Mouse (Mus musculus) limb, embryonic 12.5 days (tissue): ENCODE measurements at regions not wholly inside any gene's neighbourhood (a gene's known extent, or its start where the extent isn't known, plus 50 kb on each side); places are given as distances from the start of the nearest gene placed in this dataset.

ENCODE experiments used
- ATAC-seq: fragments of 200-750 bp; cut with Nextera tagmentation; 2 replicates; pipeline ENCODE4 v1.8.0; 2017; ENCODE audit warnings: low read depth, moderate TSS enrichment; ENCODE audit not compliant: insufficient number of reproducible peaks, insufficient read depth, low FRiP score, low TSS enrichment
- H3K27ac ChIP-seq: fragments of 300-500 bp; sonication (generic); 2 replicates; pipeline ENCODE4 v1.5.1; 2016; ENCODE audit warnings: mild to moderate bottlenecking, moderate library complexity
- H3K27me3 ChIP-seq: fragments of 300-500 bp; sonication (generic); 2 replicates; pipeline ENCODE4 v1.6.1; 2016; ENCODE audit warnings: mild to moderate bottlenecking, moderate library complexity
- H3K36me3 ChIP-seq: fragments of 300-500 bp; sonication (generic); 2 replicates; pipeline ENCODE4 v1.6.1; 2016; ENCODE audit warnings: mild to moderate bottlenecking, moderate library complexity
- H3K4me1 ChIP-seq: fragments of 300-500 bp; sonication (generic); replicated peaks from 2 replicates; pipeline ENCODE4 v1.6.1; 2016
- H3K4me2 ChIP-seq: fragments of 300-500 bp; sonication (generic); 2 replicates; pipeline ENCODE4 v1.6.1; 2016; ENCODE audit warnings: mild to moderate bottlenecking, moderate library complexity
- H3K4me3 ChIP-seq: fragments of 300-500 bp; sonication (generic); replicated peaks from 2 replicates; pipeline ENCODE4 v1.5.1; 2016; ENCODE audit warnings: mild to moderate bottlenecking
- H3K9ac ChIP-seq: fragments of 300-500 bp; sonication (generic); replicated peaks from 2 replicates; pipeline ENCODE4 v1.6.1; 2016; ENCODE audit warnings: mild to moderate bottlenecking, moderate library complexity
- H3K9me3 ChIP-seq: fragments of 300-500 bp; sonication (generic); 2 replicates; pipeline ENCODE4 v1.6.1; 2016; ENCODE audit warnings: mild to moderate bottlenecking, moderate library complexity
- whole genome bisulfite sequencing: fragments of 180-500 bp; shearing (Covaris S2); methylation state at CpG from one replicate; pipeline ENCODE4 v1.1.7; 2016; 5-methylcytosine and 5-hydroxymethylcytosine counted together

GRCm38 (mm10) chr3:143939068-143939709, 265.8 kb downstream of the Lmo4 start:
- no peaks in the 10 kb centered on the region for H3K36me3 ChIP-seq
- H3K4me1 ChIP-seq: no peaks in the 10 kb centered on the region
- H3K27ac ChIP-seq: no peak overlapping the region
- no peak overlapping the region for H3K4me2 ChIP-seq
- no peak overlapping the region for H3K4me3 ChIP-seq
- 90% methylated on average over 3 of the region's 3 CpGs for WGBS
- no peak; the same call in 1 of the 2 replicates for ATAC-seq
- H3K27me3 ChIP-seq: no peaks in the 10 kb centered on the region
- no peak overlapping the region for H3K9ac ChIP-seq
- H3K9me3 ChIP-seq: 0 out of 2 replicates have a peak, but pooled peaks cover 5% of the 10 kb centered on the region

- no peak overlapping the region for H3K4me2 ChIP-seq
- WGBS: 55% methylated on average over 6 of the region's 6 CpGs
- H3K36me3 ChIP-seq: no peaks in the 10 kb centered on the region
Measured at GRCm38 (mm10) chr3:143925322-143925721, 279.7 kb downstream of the Lmo4 start.

GRCm38 (mm10) chr3:143919744-143920143, 285.3 kb downstream of the Lmo4 start:
- no peaks in the 10 kb centered on the region for H3K27me3 ChIP-seq
- H3K27ac ChIP-seq: no peak overlapping the region
- peaks cover 7% of the 10 kb centered on the region; the same call in 1 of the 2 replicates for H3K4me1 ChIP-seq
- H3K36me3 ChIP-seq: no peaks in the 10 kb centered on the region
- 89% methylated on average over 1 of the region's 1 CpGs for WGBS
- H3K4me2 ChIP-seq: no peak overlapping the region
- ATAC-seq: no peak
- H3K9ac ChIP-seq: no peak overlapping the region
- H3K4me3 ChIP-seq: no peak overlapping the region
- H3K9me3 ChIP-seq: no peaks in the 10 kb centered on the region

More at GRCm38 (mm10) chr3:143925322-143925721, 279.7 kb downstream of the Lmo4 start:
- H3K9ac ChIP-seq: no peak overlapping the region
- no peak overlapping the region for H3K4me3 ChIP-seq
- no peaks in the 10 kb centered on the region for H3K9me3 ChIP-seq
- H3K27me3 ChIP-seq: no peaks in the 10 kb centered on the region
- H3K27ac ChIP-seq: no peak overlapping the region
- no peak for ATAC-seq
- no peaks in the 10 kb centered on the region for H3K4me1 ChIP-seq

- peak; percentile 68; the same call in 1 of the 2 replicates for ATAC-seq
- H3K4me2 ChIP-seq: no peak overlapping the region; the same call in 1 of the 2 replicates
- H3K4me3 ChIP-seq: no peak overlapping the region
- H3K9ac ChIP-seq: no peak overlapping the region
- WGBS: 11% methylated on average over 6 of the region's 6 CpGs
- H3K9me3 ChIP-seq: no peaks in the 10 kb centered on the region
- no peaks in the 10 kb centered on the region for H3K27me3 ChIP-seq
- H3K36me3 ChIP-seq: no peaks in the 10 kb centered on the region
- peak overlapping the region; percentile 18; the same call in 1 of the 2 replicates for H3K27ac ChIP-seq
- peaks cover 36% of the 10 kb centered on the region for H3K4me1 ChIP-seq
Measured at GRCm38 (mm10) chr3:143914341-143915217, 290.4 kb downstream of the Lmo4 start.

GRCm38 (mm10) chr3:143913044-143913574, 291.9 kb downstream of the Lmo4 start:
- 0 out of 2 replicates have a peak overlapping the region, but pooled peaks have one; percentile 29 for H3K27ac ChIP-seq
- H3K27me3 ChIP-seq: no peaks in the 10 kb centered on the region
- peak overlapping the region; percentile 10; the same call in 1 of the 2 replicates for H3K4me2 ChIP-seq
- no peak overlapping the region for H3K9ac ChIP-seq
- H3K9me3 ChIP-seq: no peaks in the 10 kb centered on the region
- H3K4me3 ChIP-seq: no peak overlapping the region
- peaks cover 42% of the 10 kb centered on the region for H3K4me1 ChIP-seq
- ATAC-seq: no peak
- H3K36me3 ChIP-seq: no peaks in the 10 kb centered on the region
- 15% methylated on average over 3 of the region's 3 CpGs for WGBS

- no peak overlapping the region for H3K4me3 ChIP-seq
- no peak for ATAC-seq
- H3K27me3 ChIP-seq: no peaks in the 10 kb centered on the region
- H3K4me2 ChIP-seq: no peak overlapping the region
- H3K36me3 ChIP-seq: no peaks in the 10 kb centered on the region
- no peak overlapping the region for H3K9ac ChIP-seq
- peaks cover 45% of the 10 kb centered on the region for H3K4me1 ChIP-seq
- WGBS: 58% methylated on average over 6 of the region's 6 CpGs
- H3K27ac ChIP-seq: no peak overlapping the region
- H3K9me3 ChIP-seq: no peaks in the 10 kb centered on the region
Measured at GRCm38 (mm10) chr3:143912433-143912832, 292.6 kb downstream of the Lmo4 start.

- Histone ChIP-seq H3K4me3 (no peak overlapping the region), H3K4me2 (no peak overlapping the region), H3K27ac (no peak overlapping the region), H3K4me1 (peaks cover 34% of the 10 kb centered on the region), H3K36me3 (no peaks in the 10 kb centered on the region), H3K9ac (no peak overlapping the region), H3K27me3 (no peaks in the 10 kb centered on the region), H3K9me3 (no peaks in the 10 kb centered on the region)
- 38% methylated on average over 6 of the region's 6 CpGs for whole genome bisulfite sequencing
- no peak for ATAC-seq
Measured at GRCm38 (mm10) chr3:143909341-143909740, 295.7 kb downstream of the Lmo4 start.

- no peak overlapping the region for H3K4me2 ChIP-seq
- H3K4me1 ChIP-seq: peaks cover 6% of the 10 kb centered on the region; the same call in 1 of the 2 replicates
- 79% methylated on average over 2 of the region's 2 CpGs for WGBS
- H3K36me3 ChIP-seq: no peaks in the 10 kb centered on the region
- H3K9ac ChIP-seq: no peak overlapping the region
- no peaks in the 10 kb centered on the region for H3K9me3 ChIP-seq
- no peak for ATAC-seq
- H3K27me3 ChIP-seq: no peaks in the 10 kb centered on the region
- no peak overlapping the region for H3K27ac ChIP-seq
- H3K4me3 ChIP-seq: no peak overlapping the region
Measured at GRCm38 (mm10) chr3:143903421-143903820, 301.6 kb downstream of the Lmo4 start.

GRCm38 (mm10) chr3:143880813-143881212, 324.2 kb downstream of the Lmo4 start:
- Histone ChIP-seq H3K9ac (no peak overlapping the region), H3K4me3 (no peak overlapping the region), H3K27me3 (no peaks in the 10 kb centered on the region), H3K27ac (no peak overlapping the region), H3K4me2 (no peak overlapping the region), H3K9me3 (no peaks in the 10 kb centered on the region), H3K36me3 (no peaks in the 10 kb centered on the region), H3K4me1 (no peaks in the 10 kb centered on the region)
- ATAC-seq: no peak
- WGBS: 84% methylated on average over 2 of the region's 2 CpGs

GRCm38 (mm10) chr3:143873876-143874275, 331.1 kb downstream of the Lmo4 start:
- Histone ChIP-seq H3K9me3 (no peaks in the 10 kb centered on the region), H3K27me3 (no peaks in the 10 kb centered on the region), H3K4me3 (no peak overlapping the region), H3K4me2 (no peak overlapping the region), H3K27ac (no peak overlapping the region), H3K4me1 (no peaks in the 10 kb centered on the region), H3K36me3 (no peaks in the 10 kb centered on the region), H3K9ac (no peak overlapping the region)
- WGBS: 84% methylated on average over 3 of the region's 3 CpGs
- no peak for ATAC-seq

GRCm38 (mm10) chr3:143866521-143866920, 338.5 kb downstream of the Lmo4 start:
- Histone ChIP-seq H3K27me3 (no peaks in the 10 kb centered on the region), H3K36me3 (no peaks in the 10 kb centered on the region), H3K27ac (no peak overlapping the region), H3K4me2 (no peak overlapping the region), H3K4me1 (peaks cover 15% of the 10 kb centered on the region), H3K9ac (no peak overlapping the region), H3K4me3 (no peak overlapping the region), H3K9me3 (no peaks in the 10 kb centered on the region)
- no peak; the same call in 1 of the 2 replicates for ATAC-seq
- 65% methylated on average over 4 of the region's 4 CpGs for WGBS
